Mouse (Mus musculus): ENCODE data around the gene Chac1. TPM values are rescaled to one million over a fixed set of nuclear protein-coding genes. Genes with fewer than 3 reads are reported as not detected.

Gene Chac1
- polyA plus RNA-seq, 1 experiment from 2014 or later, result 8.5 TPM

DNA sequence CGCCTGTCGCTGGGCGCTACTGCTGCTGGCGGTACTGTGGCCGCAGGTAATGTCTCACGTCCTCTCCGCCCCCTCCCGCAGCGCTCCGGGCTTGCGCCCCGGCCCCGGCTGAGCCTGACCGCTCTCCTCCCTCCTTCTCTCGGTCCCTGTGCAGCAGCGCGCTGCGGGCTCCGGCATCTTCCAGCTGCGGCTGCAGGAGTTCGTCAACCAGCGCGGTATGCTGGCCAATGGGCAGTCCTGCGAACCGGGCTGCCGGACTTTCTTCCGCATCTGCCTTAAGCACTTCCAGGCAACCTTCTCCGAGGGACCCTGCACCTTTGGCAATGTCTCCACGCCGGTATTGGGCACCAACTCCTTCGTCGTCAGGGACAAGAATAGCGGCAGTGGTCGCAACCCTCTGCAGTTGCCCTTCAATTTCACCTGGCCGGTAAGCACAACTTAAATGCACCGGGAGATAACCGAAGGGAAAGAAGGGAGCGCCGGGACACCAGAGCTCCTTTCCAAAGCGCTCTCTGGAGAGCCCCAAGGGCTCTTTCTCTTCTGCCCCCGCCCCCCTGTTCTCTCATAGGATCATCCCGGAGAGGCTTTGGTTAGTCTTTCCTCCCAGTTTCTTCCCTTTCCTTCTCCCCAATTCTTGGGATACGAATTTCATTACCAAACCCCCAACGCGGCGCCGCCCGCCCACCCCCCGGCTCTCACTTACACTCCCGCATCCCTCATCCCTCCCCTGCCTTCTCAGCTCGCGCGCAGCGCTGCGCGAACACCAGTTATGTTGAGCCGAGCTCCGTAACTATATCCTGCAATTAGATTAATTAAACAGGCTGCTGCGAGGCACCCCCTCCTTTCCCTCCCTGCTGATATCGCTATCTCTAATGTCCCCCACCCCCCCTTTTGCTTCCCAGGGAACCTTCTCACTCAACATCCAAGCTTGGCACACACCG is 24.6 kb upstream of the Chac1 start:
- no peak overlapping the region; the same call in 1 of the 2 replicates for H3K9ac ChIP-seq (ENCODE audit: low read depth, low read length)
- H3K9me3 ChIP-seq (replicated peaks; ENCODE audit: control insufficient read depth, low read length), result no peaks in the 10 kb centered on the region
- H3K4me1 ChIP-seq (ENCODE audit: control insufficient read depth, low read depth, low read length), result peaks cover 47% of the 10 kb centered on the region
- H3K36me3 ChIP-seq (ENCODE audit: control insufficient read depth, insufficient read depth), result no peaks in the 10 kb centered on the region
- peaks cover 86% of the 10 kb centered on the region for H3K27me3 ChIP-seq (ENCODE audit: control insufficient read depth, insufficient read depth, low read depth, low read length)
- H3K4me2 ChIP-seq (ENCODE audit: low read depth, low read length), result peak overlapping the region; percentile 56
- no peak overlapping the region for H3K27ac ChIP-seq (ENCODE audit: low read length)
- no peak for ATAC-seq (ENCODE audit: low read depth)
- H3K4me3 ChIP-seq (ENCODE audit: low read depth, low read length), result peak overlapping the region; percentile 50
- WGBS (ENCODE audit: insufficient replicate concordance), result under 1% methylated on average over 61 of the region's 61 CpGs

- Histone ChIP-seq H3K36me3 (ENCODE audit: control insufficient read depth, insufficient read depth) (no peaks in the 10 kb centered on the region), H3K9me3 (replicated peaks; ENCODE audit: control insufficient read depth, low read length) (no peaks in the 10 kb centered on the region), H3K4me1 (ENCODE audit: control insufficient read depth, low read depth, low read length) (peaks cover 40% of the 10 kb centered on the region), H3K27me3 (ENCODE audit: control insufficient read depth, insufficient read depth, low read depth, low read length) (peaks cover 83% of the 10 kb centered on the region), H3K4me2 (ENCODE audit: low read depth, low read length) (peak overlapping the region; percentile 56), H3K4me3 (ENCODE audit: low read depth, low read length) (peak overlapping the region; percentile 50), H3K27ac (ENCODE audit: low read length) (no peak overlapping the region), H3K9ac (ENCODE audit: low read depth, low read length) (no peak overlapping the region)
- no peak for ATAC-seq (ENCODE audit: low read depth)
- WGBS (ENCODE audit: insufficient replicate concordance), result under 1% methylated on average over 30 of the region's 30 CpGs
These were observed 23.9 kb upstream of the Chac1 start for GRCm38 (mm10) chr2:119327102-119327480.

GRCm38 (mm10) chr2:119327942-119328526 is 23.0 kb upstream of the Chac1 start:
- WGBS (ENCODE audit: insufficient replicate concordance), result 30% methylated on average over 11 of the region's 11 CpGs
- Histone ChIP-seq H3K4me1 (ENCODE audit: control insufficient read depth, low read depth, low read length) (peaks cover 32% of the 10 kb centered on the region), H3K9ac (ENCODE audit: low read depth, low read length) (no peak overlapping the region), H3K27ac (ENCODE audit: low read length) (no peak overlapping the region), H3K4me2 (ENCODE audit: low read depth, low read length) (no peak overlapping the region; the same call in 1 of the 2 replicates), H3K27me3 (ENCODE audit: control insufficient read depth, insufficient read depth, low read depth, low read length) (peaks cover 80% of the 10 kb centered on the region), H3K4me3 (ENCODE audit: low read depth, low read length) (peak overlapping the region; percentile 4; the same call in 1 of the 2 replicates), H3K9me3 (replicated peaks; ENCODE audit: control insufficient read depth, low read length) (no peaks in the 10 kb centered on the region), H3K36me3 (ENCODE audit: control insufficient read depth, insufficient read depth) (no peaks in the 10 kb centered on the region)
- ATAC-seq (ENCODE audit: low read depth), result no peak

- Histone ChIP-seq H3K27me3 (ENCODE audit: control insufficient read depth, insufficient read depth, low read depth, low read length) (peaks cover 75% of the 10 kb centered on the region), H3K9ac (ENCODE audit: low read depth, low read length) (no peak overlapping the region), H3K4me2 (ENCODE audit: low read depth, low read length) (no peak overlapping the region), H3K36me3 (ENCODE audit: control insufficient read depth, insufficient read depth) (no peaks in the 10 kb centered on the region), H3K9me3 (replicated peaks; ENCODE audit: control insufficient read depth, low read length) (no peaks in the 10 kb centered on the region), H3K4me3 (ENCODE audit: low read depth, low read length) (no peak overlapping the region), H3K4me1 (ENCODE audit: control insufficient read depth, low read depth, low read length) (peaks cover 32% of the 10 kb centered on the region), H3K27ac (ENCODE audit: low read length) (no peak overlapping the region)
- no peak for ATAC-seq (ENCODE audit: low read depth)
- 45% methylated on average over 5 of the region's 5 CpGs for WGBS (ENCODE audit: insufficient replicate concordance)
These were observed 22.5 kb upstream of the Chac1 start for GRCm38 (mm10) chr2:119328546-119328945.

DNA sequence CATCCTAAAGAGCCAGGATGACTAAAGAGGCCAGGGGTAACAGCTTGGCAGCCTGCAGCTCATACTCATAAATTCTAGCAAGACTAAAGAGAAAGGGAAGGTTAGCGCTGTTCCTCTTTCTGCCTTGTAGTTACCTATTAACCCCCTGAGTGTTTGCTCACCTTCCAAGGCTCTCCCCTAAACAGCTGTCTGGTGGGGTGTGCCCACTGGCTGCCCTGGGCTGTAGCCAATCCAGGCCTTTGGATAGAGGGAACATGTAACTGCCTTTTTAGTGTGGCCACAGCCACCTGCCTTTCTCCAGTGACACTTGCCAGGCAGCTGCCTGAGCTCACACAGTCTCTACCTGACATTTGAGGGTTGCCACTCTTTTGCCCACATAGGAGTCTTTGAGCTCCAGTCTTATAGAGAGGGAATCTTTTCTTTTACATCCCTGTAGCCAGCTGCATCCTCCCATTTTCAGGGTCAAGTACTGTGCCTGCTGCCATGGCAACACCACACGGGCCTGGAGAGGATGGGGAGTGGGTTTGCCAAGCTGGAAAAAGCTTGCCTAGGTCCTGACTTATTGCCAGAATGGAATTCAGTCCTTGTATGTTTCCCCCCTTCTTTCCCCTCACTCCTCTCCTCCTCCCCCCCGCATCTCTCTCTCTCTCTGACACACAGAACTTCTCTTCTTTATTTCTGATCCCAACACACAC is 21.8 kb upstream of the Chac1 start:
- no peak overlapping the region for H3K4me2 ChIP-seq (ENCODE audit: low read depth, low read length)
- WGBS (ENCODE audit: insufficient replicate concordance), result 49% methylated on average over 3 of the region's 3 CpGs
- peaks cover 68% of the 10 kb centered on the region for H3K27me3 ChIP-seq (ENCODE audit: control insufficient read depth, insufficient read depth, low read depth, low read length)
- ATAC-seq (ENCODE audit: low read depth), result peak; percentile 69
- no peaks in the 10 kb centered on the region for H3K36me3 ChIP-seq (ENCODE audit: control insufficient read depth, insufficient read depth)
- H3K9ac ChIP-seq (ENCODE audit: low read depth, low read length), result no peak overlapping the region
- no peak overlapping the region for H3K4me3 ChIP-seq (ENCODE audit: low read depth, low read length)
- no peaks in the 10 kb centered on the region for H3K9me3 ChIP-seq (replicated peaks; ENCODE audit: control insufficient read depth, low read length)
- H3K4me1 ChIP-seq (ENCODE audit: control insufficient read depth, low read depth, low read length), result peaks cover 29% of the 10 kb centered on the region
- H3K27ac ChIP-seq (ENCODE audit: low read length), result no peak overlapping the region

DNA sequence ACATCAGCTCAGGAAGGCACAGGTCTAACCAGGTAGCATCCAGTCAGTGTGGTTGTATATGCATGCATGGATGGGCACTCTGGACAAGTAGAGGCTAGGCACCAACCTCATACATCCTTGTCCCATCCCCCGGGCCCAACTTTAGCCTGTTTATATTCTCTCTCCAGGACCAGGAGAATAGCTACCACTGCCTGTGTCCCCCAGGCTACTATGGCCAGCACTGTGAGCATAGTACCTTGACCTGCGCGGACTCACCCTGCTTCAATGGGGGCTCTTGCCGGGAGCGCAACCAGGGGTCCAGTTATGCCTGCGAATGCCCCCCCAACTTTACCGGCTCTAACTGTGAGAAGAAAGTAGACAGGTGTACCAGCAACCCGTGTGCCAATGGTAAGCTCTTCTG is 20.2 kb upstream of the Chac1 start:
- whole genome bisulfite sequencing (ENCODE audit: insufficient replicate concordance), result 73% methylated on average over 8 of the region's 8 CpGs
- Histone ChIP-seq H3K4me3 (ENCODE audit: low read depth, low read length) (no peak overlapping the region), H3K36me3 (ENCODE audit: control insufficient read depth, insufficient read depth) (no peaks in the 10 kb centered on the region), H3K27me3 (ENCODE audit: control insufficient read depth, insufficient read depth, low read depth, low read length) (peaks cover 57% of the 10 kb centered on the region), H3K9me3 (replicated peaks; ENCODE audit: control insufficient read depth, low read length) (no peaks in the 10 kb centered on the region), H3K4me1 (ENCODE audit: control insufficient read depth, low read depth, low read length) (peaks cover 15% of the 10 kb centered on the region), H3K9ac (ENCODE audit: low read depth, low read length) (no peak overlapping the region), H3K27ac (ENCODE audit: low read length) (no peak overlapping the region), H3K4me2 (ENCODE audit: low read depth, low read length) (no peak overlapping the region)
- ATAC-seq (ENCODE audit: low read depth), result no peak

DNA sequence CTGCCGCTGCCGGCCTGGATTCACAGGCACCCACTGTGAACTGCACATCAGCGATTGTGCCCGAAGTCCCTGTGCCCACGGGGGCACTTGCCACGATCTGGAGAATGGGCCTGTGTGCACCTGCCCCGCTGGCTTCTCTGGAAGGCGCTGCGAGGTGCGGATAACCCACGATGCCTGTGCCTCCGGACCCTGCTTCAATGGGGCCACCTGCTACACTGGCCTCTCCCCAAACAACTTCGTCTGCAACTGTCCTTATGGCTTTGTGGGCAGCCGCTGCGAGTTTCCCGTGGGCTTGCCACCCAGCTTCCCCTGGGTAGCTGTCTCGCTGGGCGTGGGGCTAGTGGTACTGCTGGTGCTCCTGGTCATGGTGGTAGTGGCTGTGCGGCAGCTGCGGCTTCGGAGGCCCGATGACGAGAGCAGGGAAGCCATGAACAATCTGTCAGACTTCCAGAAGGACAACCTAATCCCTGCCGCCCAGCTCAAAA is 18.8 kb upstream of the Chac1 start:
- 67% methylated on average over 24 of the region's 24 CpGs for WGBS (ENCODE audit: insufficient replicate concordance)
- peaks cover 46% of the 10 kb centered on the region for H3K27me3 ChIP-seq (ENCODE audit: control insufficient read depth, insufficient read depth, low read depth, low read length)

DNA sequence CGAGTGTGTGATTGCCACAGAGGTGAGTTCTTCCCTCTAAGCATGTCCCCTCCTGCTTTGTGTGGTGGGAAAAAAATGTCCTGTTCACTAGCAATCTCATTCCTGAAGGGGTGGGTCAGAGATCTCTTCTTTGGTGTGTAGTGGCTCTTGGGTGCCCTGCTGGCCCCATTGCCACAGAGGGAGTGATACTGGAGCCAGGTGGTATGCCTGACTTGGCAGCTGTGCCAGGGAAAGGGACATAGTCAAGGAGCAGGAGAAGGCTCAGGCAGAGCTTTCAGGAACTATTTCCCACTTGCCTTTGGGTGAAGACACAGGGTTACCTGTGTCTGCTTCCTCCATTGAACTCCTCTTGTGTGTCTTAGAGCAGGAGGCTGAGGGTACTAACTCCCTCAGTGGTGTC is 16.9 kb upstream of the Chac1 start:
- no peak overlapping the region for H3K27ac ChIP-seq (ENCODE audit: low read length)
- no peaks in the 10 kb centered on the region for H3K36me3 ChIP-seq (ENCODE audit: control insufficient read depth, insufficient read depth)
- no peaks in the 10 kb centered on the region for H3K9me3 ChIP-seq (replicated peaks; ENCODE audit: control insufficient read depth, low read length)
- no peak overlapping the region for H3K4me3 ChIP-seq (ENCODE audit: low read depth, low read length)
- H3K27me3 ChIP-seq (ENCODE audit: control insufficient read depth, insufficient read depth, low read depth, low read length), result peaks cover 28% of the 10 kb centered on the region
- H3K9ac ChIP-seq (ENCODE audit: low read depth, low read length), result no peak overlapping the region
- peaks cover 8% of the 10 kb centered on the region for H3K4me1 ChIP-seq (ENCODE audit: control insufficient read depth, low read depth, low read length)
- WGBS (ENCODE audit: insufficient replicate concordance), result 54% methylated on average over 1 of the region's 1 CpGs
- ATAC-seq (ENCODE audit: low read depth), result no peak
- H3K4me2 ChIP-seq (ENCODE audit: low read depth, low read length), result no peak overlapping the region

More for the DNA sequence above, 18.8 kb upstream of the Chac1 start:
- no peak for ATAC-seq (ENCODE audit: low read depth)
- Histone ChIP-seq H3K9me3 (replicated peaks; ENCODE audit: control insufficient read depth, low read length) (no peaks in the 10 kb centered on the region), H3K4me3 (ENCODE audit: low read depth, low read length) (no peak overlapping the region), H3K27ac (ENCODE audit: low read length) (no peak overlapping the region), H3K36me3 (ENCODE audit: control insufficient read depth, insufficient read depth) (no peaks in the 10 kb centered on the region), H3K4me1 (ENCODE audit: control insufficient read depth, low read depth, low read length) (peaks cover 4% of the 10 kb centered on the region), H3K9ac (ENCODE audit: low read depth, low read length) (no peak overlapping the region), H3K4me2 (ENCODE audit: low read depth, low read length) (no peak overlapping the region)
